Mouse (Mus musculus) adrenal gland, postnatal 36 days (tissue): Measurements from ENCODE around the gene Usp39. TPM values are rescaled to one million over a fixed set of nuclear protein-coding genes. Genes with fewer than 3 reads are reported as not detected.

Source experiments
- DNase-seq, 2 experiments: peaks; one replicate each; pipeline ENCODE4 v3.0.0; 2021; ENCODE audit warnings: mixed read lengths in 1 of 2
- long read RNA-seq, 2 experiments: library from polyadenylated mRNA; stranded (forward); transcript quantifications; one replicate each; pipeline ENCODE4 v2.0.0; 2021; ENCODE audit warnings: borderline sequencing depth in 2 of 2
- total RNA-seq, 2 experiments: library from RNA; stranded (reverse); gene quantifications; 2 replicates each; pipeline ENCODE4 v1.2.3; 2021

The Usp39 gene
- total RNA-seq, result 10 to 100 TPM; 29.5 to 35.1 TPM
- long read RNA-seq, experiment 1, transcript Usp39-201 (13 exons, 2,244 nt), result major isoform, 38 of 52 reads
- long read RNA-seq, experiment 1, partial matches to known transcripts, result 6 of 52 reads
- long read RNA-seq, experiment 1, other reads (novel, unspliced or antisense), result 8 of 52 reads
- long read RNA-seq, experiment 2, transcript Usp39-201 (13 exons, 2,244 nt), result major isoform, 12 of 14 reads
- long read RNA-seq, experiment 2, partial matches to known transcripts, result 0 of 14 reads
- long read RNA-seq, experiment 2, other reads (novel, unspliced or antisense), result 2 of 14 reads

- peak; percentile 95 for DNase-seq
Measured at GRCm38 (mm10) chr6:72345074-72345567, at the start of gene Usp39. Gene Usp39 (minus strand): TSS chr6:72345184.

GRCm38 (mm10) chr6:72392341-72392740 is 47.4 kb upstream of the Usp39 start:
- no peak for DNase-seq

GRCm38 (mm10) chr6:72390795-72391521 is 46.0 kb upstream of the Usp39 start:
- peak; percentile 83 to 88 for DNase-seq

DNA sequence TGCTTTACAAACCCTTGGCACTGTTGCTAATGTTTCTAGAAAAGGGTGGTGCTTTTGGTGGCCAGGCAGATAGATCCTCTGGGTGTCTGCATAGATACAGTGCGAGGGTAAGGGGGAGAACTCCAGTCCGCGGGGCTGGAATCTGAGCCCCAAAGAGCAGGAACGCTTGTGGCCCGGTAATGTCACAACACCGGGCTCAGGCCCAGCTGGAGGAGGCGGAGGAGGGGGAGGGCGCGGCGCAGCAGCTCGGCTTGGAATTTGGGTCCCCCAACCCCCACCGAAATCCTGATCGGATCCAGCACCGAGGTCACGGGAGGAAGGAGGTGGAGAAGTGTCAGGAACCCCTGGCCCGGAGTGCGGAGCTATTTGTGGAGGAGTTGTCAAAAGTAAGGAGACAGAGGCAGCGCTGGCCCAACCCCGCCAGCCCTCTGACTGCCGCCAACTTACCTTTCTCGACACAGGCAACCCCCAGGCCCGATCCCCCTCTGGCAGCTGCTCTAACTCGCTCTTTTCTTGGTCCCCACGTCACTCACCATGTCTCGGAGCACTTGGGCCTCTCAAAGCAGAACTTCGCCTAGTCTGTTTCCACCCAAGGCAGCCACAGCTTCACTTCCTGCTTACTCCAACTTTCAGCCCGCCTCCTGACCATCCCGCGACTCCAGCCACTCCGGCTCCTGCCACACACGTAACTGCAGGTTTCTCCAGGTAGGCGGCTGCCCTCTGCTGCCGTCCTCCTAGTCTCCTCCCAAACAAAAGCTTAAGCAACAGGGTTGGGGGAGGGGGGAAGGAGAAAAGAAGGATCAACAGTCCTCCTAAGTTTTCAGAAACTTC is 45.2 kb upstream of the Usp39 start, which contains the start of gene Vamp8:
Vamp8 (minus strand) TSS at position 763 of the 831 bp plus-strand sequence.
- DNase-seq, result peak; percentile 88 to 93

GRCm38 (mm10) chr6:72389471-72389940 is 44.5 kb upstream of the Usp39 start:
- DNase-seq, result peak in 1 of 2 experiments; percentile 27

DNA sequence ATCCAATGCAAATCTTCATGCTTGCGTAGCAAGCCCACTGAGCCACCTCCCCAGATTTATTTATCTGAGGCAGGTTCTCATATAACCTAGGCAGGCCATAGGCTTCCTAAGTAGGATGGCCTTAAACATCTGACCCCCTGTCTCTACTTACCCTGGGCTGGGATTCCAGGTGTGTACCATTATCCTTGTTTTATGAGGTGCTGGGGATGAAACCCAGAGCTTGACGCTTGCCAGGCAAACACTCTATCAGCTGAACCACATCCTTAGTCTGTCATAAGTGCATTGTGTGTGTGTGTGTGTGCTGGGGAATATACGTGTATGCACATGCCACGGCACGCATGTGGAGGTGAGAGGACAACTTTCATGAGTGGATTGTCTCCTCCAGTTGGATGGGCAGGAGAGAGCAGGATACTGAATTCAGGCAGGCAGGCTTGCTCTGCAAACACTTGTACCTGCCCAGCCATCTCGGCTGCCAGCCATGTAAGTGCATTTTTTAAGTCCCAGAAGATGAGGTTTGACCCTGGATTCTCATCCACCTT is 43.9 kb upstream of the Usp39 start:
- no peak for DNase-seq

- no peak for DNase-seq
Measured at GRCm38 (mm10) chr6:72388266-72388665, 43.3 kb upstream of the Usp39 start.

DNA sequence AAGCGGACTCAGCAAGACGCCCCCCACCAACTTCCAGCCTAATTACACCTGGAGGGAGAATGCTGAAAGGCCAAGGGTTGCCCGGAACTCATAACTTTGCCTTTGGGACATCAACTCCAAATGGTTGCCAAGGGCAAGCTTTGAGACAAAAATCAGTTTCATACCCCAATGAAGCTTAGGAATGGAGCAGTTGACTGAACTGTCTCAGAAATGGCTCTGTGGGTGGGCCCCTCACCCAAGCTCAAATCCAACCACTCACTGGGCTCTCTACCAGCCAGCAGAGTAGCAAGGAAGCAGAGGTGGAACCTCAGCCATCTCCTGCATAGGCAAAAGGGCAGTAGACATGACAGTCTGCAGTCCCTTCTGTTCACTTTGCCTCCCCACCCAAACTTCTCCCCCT is 42.8 kb upstream of the Usp39 start:
- no peak for DNase-seq

GRCm38 (mm10) chr6:72386561-72386960 is 41.6 kb upstream of the Usp39 start:
- no peak for DNase-seq

GRCm38 (mm10) chr6:72385258-72385657 is 40.3 kb upstream of the Usp39 start:
- DNase-seq, result no peak

- no peak for DNase-seq
Measured at GRCm38 (mm10) chr6:72383952-72384351, 39.0 kb upstream of the Usp39 start.

- DNase-seq, result no peak
Measured at GRCm38 (mm10) chr6:72383142-72383820, 38.3 kb upstream of the Usp39 start.

- no peak for DNase-seq
Measured at GRCm38 (mm10) chr6:72382494-72382893, 37.5 kb upstream of the Usp39 start.

DNA sequence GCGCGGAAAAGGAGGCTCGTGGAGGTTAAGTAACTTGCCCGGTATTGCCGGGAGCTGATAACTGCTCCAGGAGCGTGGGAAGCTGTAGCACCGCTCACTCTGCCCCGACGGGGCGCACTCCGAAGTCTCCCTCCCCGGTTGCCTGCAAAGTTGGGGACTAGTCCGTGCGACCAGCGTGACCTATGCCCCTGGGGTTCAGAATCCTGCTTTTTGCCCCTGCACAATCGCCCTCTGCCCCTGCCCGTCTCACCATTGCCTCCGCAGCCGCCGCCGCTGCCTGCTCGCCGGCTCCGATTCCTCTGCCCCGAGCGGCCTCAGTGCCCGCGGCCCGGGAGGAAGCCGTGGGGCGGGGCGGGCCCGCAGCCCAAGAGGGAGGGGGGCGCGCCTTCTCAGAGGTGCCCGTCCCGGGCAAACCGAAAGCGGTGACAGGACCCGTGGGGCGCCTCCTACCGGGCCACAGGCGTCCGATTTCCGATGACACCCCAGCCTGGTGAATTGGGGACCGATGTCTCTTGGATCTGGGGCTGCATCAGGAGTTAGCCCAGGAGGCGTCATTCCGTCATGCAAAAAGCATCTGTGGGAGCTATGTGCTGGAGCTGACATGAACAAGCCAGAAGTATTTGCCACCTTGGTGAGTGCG is 35.3 kb upstream of the Usp39 start, which contains the start of gene Vamp5:
Vamp5 (minus strand) TSS at position 338 of the 640 bp plus-strand sequence.
- peak; percentile 90 to 95 for DNase-seq

DNA sequence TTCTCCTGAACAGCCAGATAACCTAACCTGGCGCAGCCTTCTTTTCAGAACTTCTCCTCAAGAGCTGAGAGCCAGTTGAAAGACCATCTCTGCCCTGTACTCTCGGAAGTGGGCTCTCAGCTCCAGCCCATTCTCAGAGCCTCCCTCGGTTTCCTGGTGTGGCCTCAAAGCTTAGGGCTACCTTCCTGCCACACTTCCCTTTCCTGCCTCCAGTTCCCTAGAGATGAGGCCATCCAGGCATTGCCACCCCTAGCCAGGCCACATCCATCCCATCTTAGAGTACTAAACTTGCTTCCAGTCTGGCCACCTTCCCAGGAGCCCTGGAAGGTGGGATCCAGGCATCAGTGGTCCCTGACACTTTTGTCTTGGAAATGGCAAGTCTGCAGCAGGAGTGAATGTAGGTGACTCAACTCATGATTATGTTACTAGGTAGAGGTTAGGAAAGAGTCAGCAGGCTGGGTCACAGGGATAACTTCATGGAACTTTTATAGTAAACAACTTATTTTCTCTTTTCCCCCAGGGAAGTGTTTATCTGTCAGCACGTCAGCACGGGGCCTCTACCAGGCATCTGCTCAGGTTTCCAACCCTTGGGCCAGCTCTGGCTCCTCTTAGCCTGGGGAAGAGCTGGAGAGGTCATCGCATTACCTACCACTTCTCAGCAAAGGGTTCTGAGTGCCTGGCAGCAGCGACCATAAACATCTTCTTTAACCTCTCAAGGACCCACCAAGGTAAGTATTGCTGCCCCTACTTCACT is 34.6 kb upstream of the Usp39 start:
- no peak for DNase-seq

- no peak for DNase-seq
Measured at GRCm38 (mm10) chr6:72378510-72379234, 33.7 kb upstream of the Usp39 start.

GRCm38 (mm10) chr6:72374820-72375563 is 30.0 kb upstream of the Usp39 start:
- DNase-seq, result no peak

DNA sequence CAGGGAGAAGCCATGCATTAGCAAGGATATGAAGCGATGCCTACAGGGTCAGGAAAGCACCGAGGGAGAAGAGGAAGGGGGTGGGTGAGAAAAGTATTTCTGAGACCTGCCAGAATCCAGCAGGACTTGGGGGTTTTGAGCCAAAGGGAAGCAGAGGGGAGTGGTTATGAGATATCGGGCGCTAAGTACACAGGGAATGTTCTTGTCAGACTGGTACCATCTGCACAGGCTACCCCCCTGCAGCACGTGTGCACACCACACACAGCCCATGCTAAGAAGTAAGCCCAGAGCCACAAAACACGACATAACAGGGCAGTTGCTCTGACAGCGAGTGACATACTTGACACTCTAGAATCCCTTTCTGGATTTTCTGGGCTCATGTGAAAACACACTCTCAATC is 29.2 kb upstream of the Usp39 start:
- DNase-seq, result no peak
